Mouse (Mus musculus) kidney, embryonic 15.5 days (tissue): ENCODE measurements around the gene Gpx7. TPM values are rescaled to one million over a fixed set of nuclear protein-coding genes. Genes with fewer than 3 reads are reported as not detected.
"Not testable (repeated sequence)": the region's sequence is repeated elsewhere in the genome, so short reads cannot be mapped to it uniquely, and the experiment has no call there.

Source experiments
- ATAC-seq: fragments of 200-750 bp; cut with Nextera tagmentation; replicated peaks from 2 replicates; pipeline ENCODE4 v1.8.0; 2017; ENCODE audit warnings: moderate TSS enrichment; ENCODE audit not compliant: low FRiP score
- H3K27ac ChIP-seq: fragments of 300-500 bp; sonication (generic); 2 replicates; pipeline ENCODE4 v1.5.1; 2015; ENCODE audit warnings: mild to moderate bottlenecking, inconsistent platforms
- H3K27me3 ChIP-seq: fragments of 300-500 bp; sonication (generic); 2 replicates; pipeline ENCODE4 v1.6.1; 2015; ENCODE audit warnings: inconsistent platforms
- H3K36me3 ChIP-seq: fragments of 300-500 bp; sonication (generic); 2 replicates; pipeline ENCODE4 v1.6.1; 2015; ENCODE audit warnings: inconsistent platforms
- H3K4me1 ChIP-seq: fragments of 300-500 bp; sonication (generic); 2 replicates; pipeline ENCODE4 v1.6.1; 2015; ENCODE audit warnings: inconsistent platforms
- H3K4me2 ChIP-seq: fragments of 300-500 bp; sonication (generic); 2 replicates; pipeline ENCODE4 v1.6.1; 2015; ENCODE audit warnings: moderate library complexity, mild to moderate bottlenecking, inconsistent platforms
- H3K4me3 ChIP-seq: fragments of 300-500 bp; sonication (generic); replicated peaks from 2 replicates; pipeline ENCODE4 v1.5.1; 2015; ENCODE audit warnings: mild to moderate bottlenecking, inconsistent platforms
- H3K9ac ChIP-seq: fragments of 300-500 bp; sonication (generic); 2 replicates; pipeline ENCODE4 v1.6.1; 2015; ENCODE audit warnings: mild to moderate bottlenecking, inconsistent platforms
- H3K9me3 ChIP-seq: fragments of 300-500 bp; sonication (generic); replicated peaks from 2 replicates; pipeline ENCODE4 v1.6.1; 2016; ENCODE audit warnings: inconsistent platforms
- WGBS: fragments of 180-500 bp; shearing (Covaris S2); methylation state at CpG from one replicate; pipeline ENCODE4 v1.1.7; 2015; ENCODE audit warnings: mixed read lengths; 5-methylcytosine and 5-hydroxymethylcytosine counted together
- polyA plus RNA-seq: library from polyadenylated mRNA; unstranded; fragments of >200 nt; fragmentation: Nextera tagmentation; extraction: Ambion mirVana; gene quantifications from 2 replicates; pipeline ENCODE4 v1.2.1, GENCODE M21; 2015

The Gpx7 gene
- polyA plus RNA-seq, 1 experiment from 2014 or later: 69.4 TPM

GRCm38 (mm10) chr4:108362321-108363261 lies 44.2 kb downstream of the Gpx7 start:
- ATAC-seq: peak; percentile 87
- no peaks in the 10 kb centered on the region for H3K27me3 ChIP-seq
- no peaks in the 10 kb centered on the region for H3K9me3 ChIP-seq
- peak overlapping the region; percentile 92 for H3K27ac ChIP-seq
- peak overlapping the region; percentile 47 for H3K4me2 ChIP-seq
- 5% methylated on average over 18 of the region's 18 CpGs for WGBS
- peaks cover 65% of the 10 kb centered on the region for H3K4me1 ChIP-seq
- H3K4me3 ChIP-seq: no peak overlapping the region; the same call in 1 of the 2 replicates
- 0 out of 2 replicates have a peak overlapping the region, but pooled peaks have one; percentile 18 for H3K9ac ChIP-seq
- H3K36me3 ChIP-seq: no peaks in the 10 kb centered on the region

GRCm38 (mm10) chr4:108360136-108361055 lies 46.4 kb downstream of the Gpx7 start:
- 7% methylated on average over 28 of the region's 28 CpGs for WGBS
- H3K4me3 ChIP-seq: peak overlapping the region; percentile 29
- H3K27ac ChIP-seq: peak overlapping the region; percentile 92
- H3K36me3 ChIP-seq: no peaks in the 10 kb centered on the region
- H3K9me3 ChIP-seq: no peaks in the 10 kb centered on the region
- H3K4me1 ChIP-seq: peaks cover 74% of the 10 kb centered on the region
- H3K9ac ChIP-seq: peak overlapping the region; percentile 2; the same call in 1 of the 2 replicates
- H3K4me2 ChIP-seq: peak overlapping the region; percentile 54
- ATAC-seq: peak; percentile 55
- no peaks in the 10 kb centered on the region for H3K27me3 ChIP-seq

- Histone ChIP-seq H3K27ac (no peak overlapping the region), H3K4me2 (no peak overlapping the region), H3K9me3 (no peaks in the 10 kb centered on the region), H3K4me1 (peaks cover 77% of the 10 kb centered on the region), H3K36me3 (no peaks in the 10 kb centered on the region), H3K9ac (no peak overlapping the region), H3K27me3 (no peaks in the 10 kb centered on the region), H3K4me3 (no peak overlapping the region)
- ATAC-seq: no peak
- 37% methylated on average over 4 of the region's 4 CpGs for WGBS
Observed at GRCm38 (mm10) chr4:108358498-108358897, 48.3 kb downstream of the Gpx7 start.

GRCm38 (mm10) chr4:108357458-108357857 lies 49.3 kb downstream of the Gpx7 start:
- no peak for ATAC-seq
- no peak overlapping the region for H3K27ac ChIP-seq
- H3K4me2 ChIP-seq: no peak overlapping the region
- H3K36me3 ChIP-seq: no peaks in the 10 kb centered on the region
- no peak overlapping the region for H3K9ac ChIP-seq
- no peaks in the 10 kb centered on the region for H3K9me3 ChIP-seq
- H3K4me1 ChIP-seq: peaks cover 67% of the 10 kb centered on the region
- H3K4me3 ChIP-seq: no peak overlapping the region
- no peaks in the 10 kb centered on the region for H3K27me3 ChIP-seq
- WGBS: 61% methylated on average over 8 of the region's 8 CpGs

- H3K27me3 ChIP-seq, H3K27ac ChIP-seq, H3K4me3 ChIP-seq, ATAC-seq, H3K9ac ChIP-seq, H3K4me2 ChIP-seq, H3K36me3 ChIP-seq, H3K9me3 ChIP-seq: not testable (repeated sequence)
- H3K4me1 ChIP-seq: peaks cover 56% of the 10 kb centered on the region
Observed at GRCm38 (mm10) chr4:108353591-108353990, 53.2 kb downstream of the Gpx7 start.

- Histone ChIP-seq H3K36me3 (no peaks in the 10 kb centered on the region), H3K9me3 (no peaks in the 10 kb centered on the region), H3K9ac (no peak overlapping the region), H3K4me3 (no peak overlapping the region), H3K4me2 (0 out of 2 replicates have a peak overlapping the region, but pooled peaks have one; percentile 21), H3K27me3 (no peaks in the 10 kb centered on the region), H3K4me1 (peaks cover 59% of the 10 kb centered on the region), H3K27ac (peak overlapping the region; percentile 87)
- peak; percentile 88 for ATAC-seq
- 4% methylated on average over 8 of the region's 8 CpGs for WGBS
Observed at GRCm38 (mm10) chr4:108350819-108351218, 55.9 kb downstream of the Gpx7 start.

Other genes with a start within 250 kb of the Gpx7 start
- 36.4 and 37.2 TPM in 2 replicates for gene Echdc2, start 241.5 kb downstream of the Gpx7 start, polyA plus RNA-seq
- 0.22 and 0.26 TPM in 2 replicates for gene Zyg11a, start 188.9 kb downstream of the Gpx7 start, polyA plus RNA-seq
- 10.6 and 12.2 TPM in 2 replicates for gene Zyg11b, start 105.9 kb downstream of the Gpx7 start, polyA plus RNA-seq
- gene Coa7, start 78.8 kb downstream of the Gpx7 start, polyA plus RNA-seq: 57.3 and 61.0 TPM in 2 replicates
- 1.0 and 1.7 TPM in 2 replicates for gene Shisal2a, start 23.6 kb downstream of the Gpx7 start, polyA plus RNA-seq
- 70.3 and 74.0 TPM in 2 replicates for gene Tut4, start 52.5 kb upstream of the Gpx7 start, polyA plus RNA-seq
- gene Prpf38a, start 172.4 kb upstream of the Gpx7 start, polyA plus RNA-seq: 87.8 and 88.8 TPM in 2 replicates
- gene Orc1, start 172.5 kb upstream of the Gpx7 start, polyA plus RNA-seq: 10.7 and 12.0 TPM in 2 replicates
- gene Cc2d1b, start 213.0 kb upstream of the Gpx7 start, polyA plus RNA-seq: 29.2 and 32.3 TPM in 2 replicates